Comparison of ENCODE assay signal across 11 mouse cellular contexts in genomic region chr14:26182380-26182779, GRCm38 (mm10). TPM values are rescaled to one million over a fixed set of nuclear protein-coding genes. Genes with fewer than 3 reads are reported as not detected.
DNase-seq lines count a peak whose midpoint lies in the region; ATAC-seq and TF ChIP-seq lines count a peak whose summit lies in the region.
"Not testable (repeated sequence)": the region's sequence is repeated elsewhere in the genome, so short reads cannot be mapped to it uniquely, and the experiment has no call there.
"Had no signal": no experiment of that assay in that cellular context is flagged by ENCODE, and none has a peak within 500 bp of the region (broad histone marks: within the 10 kb centered on the region; RNA-seq: fewer than 3 reads in every experiment).

Plac9b (minus strand) TSS chr14:26182480.

- not testable (repeated sequence) for H3K36me3 ChIP-seq in kidney, postnatal 0 days (ENCODE audit: insufficient read depth, low read length); stomach, postnatal 0 days (ENCODE audit: control insufficient read depth, insufficient read depth, low read length)

- no CpG with 5 or more reads among the region's 10 CpGs for whole genome bisulfite sequencing in kidney, postnatal 0 days
- WGBS in lung, adult 2 months, result no CpG with 5 or more reads among the region's 10 CpGs
- WGBS in stomach, postnatal 0 days, result no CpG with 5 or more reads among the region's 10 CpGs

- H3K9ac ChIP-seq in kidney, postnatal 0 days (ENCODE audit: low read depth, low read length); stomach, postnatal 0 days (ENCODE audit: low read length): not testable (repeated sequence)

- TF ChIP-seq EP300 in stomach, postnatal 0 days (optimal IDR thresholded peaks at IDR 0.05), result not testable (repeated sequence)

- not testable (repeated sequence) for H3K27ac ChIP-seq in kidney, postnatal 0 days; stomach, postnatal 0 days (replicated peaks)

- not testable (repeated sequence) for H3K4me2 ChIP-seq in kidney, postnatal 0 days (ENCODE audit: low read length); stomach, postnatal 0 days (replicated peaks; ENCODE audit: low read depth)

- DNase-seq in adrenal gland, postnatal 14 days; gastrocnemius, adult 18-20 months (ENCODE audit: low spot score); heart, adult 18-20 months; heart, postnatal 4 days; kidney, postnatal 0 days (ENCODE audit: low spot score); lung, adult 2 months; stomach, postnatal 0 days (ENCODE audit: low spot score): not testable (repeated sequence)

- TF ChIP-seq POLR2A in lung, adult 2 months (IDR thresholded peaks at IDR 0.05; ENCODE audit: borderline replicate concordance, extremely low read depth, low read depth, low read length), result not testable (repeated sequence)

- H3K4me1 ChIP-seq in kidney, postnatal 0 days (replicated peaks; ENCODE audit: insufficient read depth, low read length); lung, adult 2 months (ENCODE audit: control insufficient read depth, insufficient read depth, low read length); stomach, postnatal 0 days (replicated peaks; ENCODE audit: control insufficient read depth, insufficient read depth): not testable (repeated sequence)

- not testable (repeated sequence) for H3K9me3 ChIP-seq in kidney, postnatal 0 days (replicated peaks; ENCODE audit: low read length); stomach, postnatal 0 days (ENCODE audit: control insufficient read depth, low read length)

- H3K27me3 ChIP-seq in kidney, postnatal 0 days (ENCODE audit: insufficient read depth, low read length); stomach, postnatal 0 days (ENCODE audit: control insufficient read depth, insufficient read depth, low read length): not testable (repeated sequence)

- TF ChIP-seq CTCF in kidney, postnatal 0 days (IDR thresholded peaks at IDR 0.05; ENCODE audit: low read depth); lung, adult 2 months (IDR thresholded peaks at IDR 0.05; ENCODE audit: insufficient read depth, low read length); stomach, postnatal 0 days (IDR thresholded peaks at IDR 0.05; ENCODE audit: low read depth): not testable (repeated sequence)

- ATAC-seq in kidney, postnatal 0 days (replicated peaks; ENCODE audit: low FRiP score, low read depth), result not testable (repeated sequence)
- ATAC-seq in stomach, postnatal 0 days (ENCODE audit: low FRiP score, low TSS enrichment), result 0 out of 2 replicates have a peak, but pooled peaks have one; percentile 12

- H3K4me3 ChIP-seq in kidney, postnatal 0 days (replicated peaks; ENCODE audit: low read depth, low read length); lung, adult 2 months (replicated peaks; ENCODE audit: extremely low read depth, low read depth, low read length); stomach, postnatal 0 days (ENCODE audit: low read depth, low read length): not testable (repeated sequence)

RNA-seq across cellular contexts. Expression of gene Plac9b, which starts in this region (rescaled TPM):
- 42.8 and 43.8 TPM in 2 replicates for total RNA-seq in adrenal gland, postnatal 14 days (2021)
- 10 to 100 TPM; 29.3 to 34.0 TPM for total RNA-seq in gastrocnemius, adult 18-20 months (2021)
- total RNA-seq in heart, adult 18-20 months (2021), result 10 to 100 TPM; 44.7 to 50.6 TPM
- 10 to 100 TPM; 49.7 to 59.8 TPM for total RNA-seq in heart, postnatal 4 days (2021)
- polyA plus RNA-seq in kidney, postnatal 0 days (2015; fragmentation: Nextera tagmentation; extraction: Ambion mirVana), result 61.2 and 68.2 TPM in 2 replicates
- polyA plus RNA-seq in lung, adult 2 months (2012; rRNA removed), result 83.1 and 189 TPM in 2 replicates
- 97.2 and 127 TPM in 2 replicates for polyA plus RNA-seq in stomach, postnatal 0 days (2015; fragmentation: Nextera tagmentation; extraction: Ambion mirVana)
- total RNA-seq: MEL; neutrophil, adult 5-6 weeks had no signal
- polyA plus RNA-seq: embryonic facial prominence, embryonic 10.5 days; inflammation-experienced regulatory T-cells, adult 6 months had no signal
